Mouse (Mus musculus): ENCODE measurements around the gene Rab5if. TPM values are rescaled to one million over a fixed set of nuclear protein-coding genes. Genes with fewer than 3 reads are reported as not detected.
"Not testable (repeated sequence)": the region's sequence is repeated elsewhere in the genome, so short reads cannot be mapped to it uniquely, and the experiment has no call there.

Gene Rab5if
- polyA plus RNA-seq, 1 experiment from 2014 or later = 182 TPM

- 90% methylated on average over 10 of the region's 10 CpGs for WGBS
- DNase-seq (ENCODE audit: low spot score) = no peak
- H3K9me3 ChIP-seq (replicated peaks) = no peaks in the 10 kb centered on the region
- no peaks in the 10 kb centered on the region for H3K27me3 ChIP-seq (ENCODE audit: low read depth, poor library complexity, severe bottlenecking)
- H3K27ac ChIP-seq = no peak overlapping the region
- H3K4me3 ChIP-seq = no peak overlapping the region
- peaks cover 18% of the 10 kb centered on the region for H3K4me1 ChIP-seq
- no peaks in the 10 kb centered on the region for H3K36me3 ChIP-seq
These were observed 21.7 kb downstream of the Rab5if start for GRCm38 (mm10) chr2:156884396-156885211.

GRCm38 (mm10) chr2:156885666-156886065, 22.7 kb downstream of the Rab5if start:
- not testable (repeated sequence) for H3K9me3 ChIP-seq (replicated peaks); H3K4me3 ChIP-seq; H3K36me3 ChIP-seq; H3K27me3 ChIP-seq (ENCODE audit: low read depth, poor library complexity, severe bottlenecking); DNase-seq (ENCODE audit: low spot score); H3K27ac ChIP-seq
- WGBS = 63% methylated on average over 2 of the region's 2 CpGs
- H3K4me1 ChIP-seq = peaks cover 18% of the 10 kb centered on the region

DNA sequence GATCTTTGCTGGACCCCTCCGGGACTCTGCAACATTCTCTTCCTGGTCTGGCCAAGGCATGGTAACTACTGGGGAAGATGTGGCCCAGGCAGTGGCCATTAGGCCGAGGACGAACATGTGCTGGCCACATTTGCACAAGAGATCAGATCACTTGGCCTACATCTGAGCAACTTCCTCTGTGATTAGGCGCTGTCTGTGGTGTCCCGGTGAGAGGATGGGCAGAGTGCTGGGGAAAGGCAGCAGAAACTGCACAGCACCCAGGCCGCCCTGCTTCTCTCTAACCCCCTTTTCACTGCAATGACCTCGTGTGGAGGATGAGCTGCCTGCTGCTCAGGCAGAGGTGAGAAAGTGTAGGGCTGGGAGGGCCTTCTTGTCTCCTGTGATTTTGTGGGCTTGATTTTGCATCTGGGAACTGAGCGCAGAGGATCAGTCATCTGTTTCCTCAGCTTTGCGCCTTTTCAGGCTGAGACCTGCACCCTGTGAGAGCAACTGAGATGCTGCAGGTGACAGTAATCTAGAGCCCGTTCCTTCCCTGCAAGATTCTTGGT, 23.2 kb downstream of the Rab5if start:
- Histone ChIP-seq H3K36me3 (no peaks in the 10 kb centered on the region), H3K9me3 (replicated peaks) (no peaks in the 10 kb centered on the region), H3K27ac (no peak overlapping the region), H3K27me3 (ENCODE audit: low read depth, poor library complexity, severe bottlenecking) (no peaks in the 10 kb centered on the region), H3K4me1 (peaks cover 18% of the 10 kb centered on the region), H3K4me3 (no peak overlapping the region)
- DNase-seq (ENCODE audit: low spot score) = no peak
- WGBS = 80% methylated on average over 10 of the region's 10 CpGs

DNA sequence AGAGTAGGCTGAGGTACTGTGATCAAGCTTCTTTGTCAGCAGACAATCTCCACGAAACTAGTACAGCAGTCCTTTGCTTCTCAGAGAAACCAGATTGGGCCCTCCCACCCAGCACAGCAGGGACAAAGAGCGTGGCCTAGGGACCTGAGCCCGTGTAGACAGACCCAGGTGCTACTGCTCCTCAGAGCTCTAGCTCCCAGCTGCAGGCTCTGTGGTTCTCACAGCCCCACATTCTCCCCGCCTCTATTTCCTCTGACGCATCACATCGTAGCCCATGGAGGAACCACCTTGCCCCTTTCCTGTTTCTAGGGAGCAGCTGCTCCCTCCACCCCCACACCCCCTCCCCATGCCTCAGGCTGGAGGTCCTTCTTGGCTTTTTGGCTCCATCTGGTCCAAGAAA, 24.1 kb downstream of the Rab5if start, which contains the start of gene Sla2:
Gene Sla2, minus strand, starts transcription at position 176 of the 400 bp plus-strand sequence.
- DNase-seq (ENCODE audit: low spot score) = no peak
- peaks cover 19% of the 10 kb centered on the region for H3K4me1 ChIP-seq
- no peak within 1 kb of the TSS for H3K4me3 ChIP-seq
- H3K27ac ChIP-seq = peak within 1 kb of the TSS; percentile 33; the same call in 1 of the 2 replicates
- no peaks in the 10 kb centered on the region for H3K9me3 ChIP-seq (replicated peaks)
- no peaks in the 10 kb centered on the region for H3K36me3 ChIP-seq
- 67% methylated on average over 6 of the region's 6 CpGs for WGBS
- no peaks in the 10 kb centered on the region for H3K27me3 ChIP-seq (ENCODE audit: low read depth, poor library complexity, severe bottlenecking)

- no peak overlapping the region for H3K4me3 ChIP-seq
- no peak overlapping the region for H3K27ac ChIP-seq
- 75% methylated on average over 3 of the region's 3 CpGs for WGBS
- peaks cover 24% of the 10 kb centered on the region for H3K4me1 ChIP-seq
- no peaks in the 10 kb centered on the region for H3K27me3 ChIP-seq (ENCODE audit: low read depth, poor library complexity, severe bottlenecking)
- no peaks in the 10 kb centered on the region for H3K36me3 ChIP-seq
- no peak for DNase-seq (ENCODE audit: low spot score)
- H3K9me3 ChIP-seq (replicated peaks) = no peaks in the 10 kb centered on the region
These were observed 25.6 kb downstream of the Rab5if start for GRCm38 (mm10) chr2:156888490-156888889.

- Histone ChIP-seq H3K4me3 (no peak overlapping the region), H3K27ac (no peak overlapping the region), H3K4me1 (peaks cover 6% of the 10 kb centered on the region; the same call in 1 of the 2 replicates), H3K9me3 (replicated peaks) (no peaks in the 10 kb centered on the region), H3K36me3 (no peaks in the 10 kb centered on the region), H3K27me3 (ENCODE audit: low read depth, poor library complexity, severe bottlenecking) (no peaks in the 10 kb centered on the region)
- 52% methylated on average over 3 of the region's 3 CpGs for WGBS
- DNase-seq (ENCODE audit: low spot score) = no peak
These were observed 29.3 kb downstream of the Rab5if start for GRCm38 (mm10) chr2:156892240-156892639.

DNA sequence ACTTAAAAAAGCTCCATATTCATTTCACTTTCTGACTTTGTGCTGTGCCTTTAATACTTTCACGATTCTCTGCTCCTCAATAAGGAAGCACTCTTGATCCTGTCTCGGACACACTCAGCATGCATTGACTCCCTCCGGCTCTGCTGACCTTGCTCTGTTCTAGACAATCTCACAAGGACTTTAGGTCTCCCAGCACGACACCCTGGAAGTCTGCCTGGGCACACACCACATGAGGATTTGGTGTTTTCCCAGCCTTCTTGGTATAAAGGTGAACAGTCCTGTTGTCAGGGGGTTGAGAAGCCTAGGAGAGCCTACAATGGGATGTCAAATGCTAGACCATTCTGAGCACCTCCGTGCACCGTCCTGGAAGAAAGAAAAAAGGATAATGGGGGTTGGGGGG, 29.9 kb downstream of the Rab5if start:
- H3K4me3 ChIP-seq = no peak overlapping the region
- H3K4me1 ChIP-seq = peaks cover 6% of the 10 kb centered on the region; the same call in 1 of the 2 replicates
- DNase-seq (ENCODE audit: low spot score) = no peak
- no peaks in the 10 kb centered on the region for H3K9me3 ChIP-seq (replicated peaks)
- H3K27me3 ChIP-seq (ENCODE audit: low read depth, poor library complexity, severe bottlenecking) = no peaks in the 10 kb centered on the region
- H3K36me3 ChIP-seq = no peaks in the 10 kb centered on the region
- H3K27ac ChIP-seq = no peak overlapping the region
- WGBS = 84% methylated on average over 6 of the region's 6 CpGs

DNA sequence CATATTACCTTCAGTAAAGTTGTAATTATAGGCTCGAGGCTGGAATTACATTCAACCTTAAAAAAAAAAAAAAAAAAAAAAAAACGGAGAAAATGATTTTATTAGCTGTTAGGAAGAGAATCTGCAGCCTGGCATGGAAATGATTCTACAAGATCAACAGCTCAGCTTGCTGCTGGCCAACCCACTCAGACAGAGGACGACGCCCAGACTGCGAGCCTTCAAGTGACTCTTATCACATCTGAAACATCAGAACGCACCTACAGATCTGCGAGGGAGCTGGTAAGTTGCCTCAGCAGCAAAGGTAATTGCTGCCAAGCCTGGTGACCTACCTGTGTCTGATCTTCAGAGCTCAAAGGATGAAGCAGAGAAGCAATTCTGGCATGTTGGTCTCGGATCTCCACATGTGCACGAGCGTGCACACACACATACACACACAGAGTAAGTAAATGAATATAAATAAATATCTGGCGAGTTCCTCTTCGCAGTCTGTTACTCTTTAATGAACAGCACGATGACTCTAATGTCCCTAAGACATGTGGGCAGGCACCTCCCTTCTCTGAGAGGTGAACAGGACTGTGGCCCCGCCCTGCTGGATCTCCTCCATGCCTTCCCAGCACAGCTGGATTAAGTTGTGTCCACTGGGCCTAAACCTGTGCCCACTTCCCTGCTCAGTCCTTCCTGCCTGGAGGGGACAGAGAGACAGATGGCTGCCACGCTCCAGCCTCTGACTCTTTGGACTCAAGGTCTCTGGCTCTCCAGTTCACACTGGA, 31.8 kb downstream of the Rab5if start:
- Histone ChIP-seq H3K4me1 (peaks cover 6% of the 10 kb centered on the region; the same call in 1 of the 2 replicates), H3K27me3 (ENCODE audit: low read depth, poor library complexity, severe bottlenecking) (no peaks in the 10 kb centered on the region), H3K36me3 (no peaks in the 10 kb centered on the region), H3K9me3 (replicated peaks) (no peaks in the 10 kb centered on the region), H3K4me3 (no peak overlapping the region), H3K27ac (no peak overlapping the region)
- 87% methylated on average over 15 of the region's 15 CpGs for WGBS
- no peak for DNase-seq (ENCODE audit: low spot score)

DNA sequence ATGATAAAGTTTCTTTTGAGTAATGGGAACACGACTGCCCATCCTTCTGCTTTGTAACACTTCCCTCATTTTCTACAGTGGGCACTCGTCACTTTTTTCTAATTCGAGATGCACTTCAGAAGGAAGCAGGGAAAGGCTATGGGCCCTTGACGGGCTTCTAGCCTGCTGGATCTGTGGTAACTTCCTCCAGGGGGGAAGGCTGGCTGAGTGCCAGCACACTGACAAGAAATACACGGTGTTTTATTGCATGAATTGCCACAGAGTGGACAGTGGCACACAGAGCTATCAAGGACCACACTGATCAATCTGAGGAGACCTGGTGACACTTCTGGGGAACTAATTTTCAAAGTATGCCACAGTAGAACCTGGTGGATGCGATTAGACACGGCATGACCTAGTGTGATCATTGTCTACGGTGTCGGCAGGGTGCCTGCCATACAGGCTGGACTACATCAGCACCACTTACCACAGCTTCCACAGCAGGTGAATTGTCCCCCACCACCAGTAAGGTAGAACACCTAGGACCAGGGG, 33.5 kb downstream of the Rab5if start:
- Histone ChIP-seq H3K27me3 (ENCODE audit: low read depth, poor library complexity, severe bottlenecking) (no peaks in the 10 kb centered on the region), H3K27ac (no peak overlapping the region), H3K4me3 (no peak overlapping the region), H3K36me3 (no peaks in the 10 kb centered on the region), H3K4me1 (peaks cover 6% of the 10 kb centered on the region; the same call in 1 of the 2 replicates), H3K9me3 (replicated peaks) (no peaks in the 10 kb centered on the region)
- WGBS = 85% methylated on average over 9 of the region's 9 CpGs
- no peak for DNase-seq (ENCODE audit: low spot score)

DNA sequence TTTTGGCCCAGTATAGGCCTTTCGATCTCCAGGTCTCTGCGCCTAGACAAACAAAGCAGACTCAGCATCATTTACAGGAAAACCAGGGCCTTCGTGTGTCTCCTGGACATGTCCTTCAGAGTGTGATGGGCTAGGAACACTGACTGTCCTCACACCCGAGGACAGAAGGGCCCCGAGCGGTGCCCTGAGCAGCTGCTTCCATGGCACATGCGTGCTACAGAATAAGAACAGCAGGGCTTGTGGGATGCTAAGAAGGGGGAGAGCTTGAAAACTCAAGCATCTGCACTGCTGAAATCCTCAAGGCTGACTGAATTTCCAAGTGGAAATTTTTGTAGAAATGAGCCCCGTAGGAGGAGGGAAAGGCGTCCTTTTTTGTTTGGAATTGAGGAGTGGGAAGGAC, 34.1 kb downstream of the Rab5if start:
- no peak overlapping the region for H3K27ac ChIP-seq
- 91% methylated on average over 9 of the region's 9 CpGs for WGBS

DNA sequence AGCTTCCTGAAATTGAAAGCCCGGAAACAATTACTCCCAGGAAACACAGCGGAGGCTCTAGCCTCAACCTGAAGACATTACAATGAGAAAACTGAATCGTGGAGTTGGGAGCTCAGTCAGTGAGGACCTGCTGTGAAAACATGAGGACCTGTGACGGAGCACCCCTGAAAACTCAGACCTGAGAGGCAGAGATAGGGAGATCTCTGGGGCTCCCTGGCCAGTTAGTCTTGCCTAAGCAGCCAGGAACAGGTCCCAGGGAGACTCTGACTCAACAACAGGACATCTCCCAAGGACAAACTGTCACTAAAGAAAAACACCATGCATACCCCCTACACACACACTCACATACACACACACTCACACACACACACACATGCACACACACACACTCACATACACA, 35.4 kb downstream of the Rab5if start:
- WGBS = 81% methylated on average over 4 of the region's 4 CpGs
- Histone ChIP-seq H3K36me3 (no peaks in the 10 kb centered on the region), H3K4me1 (no peaks in the 10 kb centered on the region), H3K27ac (no peak overlapping the region), H3K4me3 (no peak overlapping the region), H3K27me3 (ENCODE audit: low read depth, poor library complexity, severe bottlenecking) (no peaks in the 10 kb centered on the region), H3K9me3 (replicated peaks) (no peaks in the 10 kb centered on the region)
- DNase-seq (ENCODE audit: low spot score) = no peak

More for the DNA sequence above, 34.1 kb downstream of the Rab5if start:
- H3K4me3 ChIP-seq = no peak overlapping the region
- DNase-seq (ENCODE audit: low spot score) = no peak
- H3K36me3 ChIP-seq = no peaks in the 10 kb centered on the region
- H3K27me3 ChIP-seq (ENCODE audit: low read depth, poor library complexity, severe bottlenecking) = no peaks in the 10 kb centered on the region
- H3K9me3 ChIP-seq (replicated peaks) = no peaks in the 10 kb centered on the region
- peaks cover 5% of the 10 kb centered on the region; the same call in 1 of the 2 replicates for H3K4me1 ChIP-seq

DNA sequence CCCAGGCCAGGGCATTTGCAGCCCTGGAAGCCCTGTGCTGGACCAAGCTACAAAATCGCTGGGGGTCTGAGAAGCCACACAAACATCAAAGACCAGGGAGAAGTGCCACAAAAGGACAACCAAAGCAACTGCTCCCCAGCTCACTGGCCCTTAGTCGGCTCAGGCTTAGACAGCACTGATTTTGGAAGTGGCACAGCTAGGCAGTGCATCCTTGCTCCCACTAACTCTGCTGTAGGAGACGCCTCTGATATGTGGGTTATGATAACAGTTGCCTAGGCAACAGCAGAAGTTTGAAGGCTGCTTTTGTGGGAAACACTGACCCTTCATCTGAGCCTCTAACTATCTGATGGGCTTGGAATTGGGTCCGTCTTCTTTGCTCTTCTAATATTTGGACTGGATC, 36.3 kb downstream of the Rab5if start:
- 81% methylated on average over 4 of the region's 4 CpGs for WGBS
- H3K4me1 ChIP-seq = no peaks in the 10 kb centered on the region
- H3K27me3 ChIP-seq (ENCODE audit: low read depth, poor library complexity, severe bottlenecking) = no peaks in the 10 kb centered on the region
- no peak overlapping the region for H3K4me3 ChIP-seq
- no peaks in the 10 kb centered on the region for H3K9me3 ChIP-seq (replicated peaks)
- H3K27ac ChIP-seq = no peak overlapping the region
- no peak for DNase-seq (ENCODE audit: low spot score)
- H3K36me3 ChIP-seq = no peaks in the 10 kb centered on the region

DNA sequence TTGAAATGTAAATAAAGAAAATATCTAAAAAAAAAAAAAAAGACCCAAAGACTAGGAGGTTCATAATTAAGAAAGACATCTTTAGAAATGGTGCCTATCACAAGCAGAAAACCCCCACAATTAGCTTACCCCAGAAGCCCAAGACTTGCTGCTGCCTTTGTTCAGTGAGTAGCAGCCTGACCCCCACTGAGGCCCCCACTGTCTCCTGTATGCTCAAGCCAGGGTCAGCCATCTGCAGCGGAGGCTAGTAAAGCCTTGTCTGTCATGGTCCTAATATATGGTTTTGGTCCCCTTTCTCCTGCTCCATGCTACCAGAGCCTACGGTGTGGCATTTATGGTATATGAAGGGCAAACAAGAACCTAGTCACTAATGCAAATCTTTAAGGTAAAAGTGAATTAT, 38.4 kb downstream of the Rab5if start:
- WGBS = 86% methylated on average over 2 of the region's 2 CpGs
- Histone ChIP-seq H3K36me3 (no peaks in the 10 kb centered on the region), H3K4me3 (no peak overlapping the region), H3K27me3 (ENCODE audit: low read depth, poor library complexity, severe bottlenecking) (no peaks in the 10 kb centered on the region), H3K9me3 (replicated peaks) (no peaks in the 10 kb centered on the region), H3K27ac (no peak overlapping the region), H3K4me1 (peaks cover 13% of the 10 kb centered on the region)
- DNase-seq (ENCODE audit: low spot score) = no peak
